Mouse (Mus musculus) liver, embryonic 14.5 days (tissue): ENCODE results near the gene Il12a.

Source experiments
- CTCF ChIP-seq: IDR thresholded peaks from 2 replicates; pipeline ENCODE4 v1.5.1; 2016; ENCODE audit warnings: antibody characterized with exemption, low read depth, control low read depth
- EP300 ChIP-seq: IDR thresholded peaks from 2 replicates; pipeline ENCODE4 v1.6.1; 2016; ENCODE audit warnings: antibody characterized with exemption, low read depth

GRCm38 (mm10) chr3:68678805-68679585 lies 11.4 kb upstream of the Il12a start:
- no peak for TF ChIP-seq CTCF
- no peak for TF ChIP-seq EP300
